Mouse (Mus musculus) megakaryocyte-erythroid progenitor cell, adult 5-6 weeks (primary cell): Measurements from ENCODE around the gene Gramd2. TPM values are rescaled to one million over a fixed set of nuclear protein-coding genes. Genes with fewer than 3 reads are reported as not detected.
A peak's percentile ranks its signal among the peaks of the same experiment; 100 is the strongest.

ENCODE experiments used
- ATAC-seq: replicated peaks from 2 replicates; pipeline ENCODE4 v1.8.0; 2016; ENCODE audit warnings: mild to moderate bottlenecking, inconsistent platforms; ENCODE audit not compliant: severe bottlenecking, poor library complexity, low FRiP score, low TSS enrichment
- total RNA-seq, 2 experiments: library from RNA; stranded (forward) in 1 of 2; stranded (reverse) in 1 of 2; fragments of 200-1000, 215-1000 nt in 1 of 2; fragments of >200 nt in 1 of 2; fragmentation: Nextera tagmentation in 1 of 2; gene quantifications; 2 replicates each; pipeline ENCODE4 v1.2.3; 2014 to 2017

Gene Gramd2
- total RNA-seq, 2 experiments from 2014 or later = not detected

GRCm38 (mm10) chr9:59666813-59667212, 13.1 kb upstream of the Gramd2 start:
- no peak for ATAC-seq

- peak; percentile 71 for ATAC-seq
Observed at GRCm38 (mm10) chr9:59667250-59667649, 12.7 kb upstream of the Gramd2 start.

GRCm38 (mm10) chr9:59667904-59668303, 12.0 kb upstream of the Gramd2 start:
- no peak for ATAC-seq

- ATAC-seq = no peak
Observed at GRCm38 (mm10) chr9:59668473-59668872, 11.5 kb upstream of the Gramd2 start.

GRCm38 (mm10) chr9:59669172-59669571, 10.8 kb upstream of the Gramd2 start:
- no peak for ATAC-seq

GRCm38 (mm10) chr9:59672195-59672894, 7.6 kb upstream of the Gramd2 start:
- peak; percentile 89 for ATAC-seq

- ATAC-seq = no peak
Observed at GRCm38 (mm10) chr9:59673427-59673826, 6.5 kb upstream of the Gramd2 start.

- ATAC-seq = no peak
Observed at GRCm38 (mm10) chr9:59675598-59675997, 4.3 kb upstream of the Gramd2 start.

GRCm38 (mm10) chr9:59678313-59678712, 1.6 kb upstream of the Gramd2 start:
- peak; percentile 69 for ATAC-seq

GRCm38 (mm10) chr9:59680534-59680875, 561 bp downstream of the Gramd2 start:
- ATAC-seq = no peak

- ATAC-seq = no peak
Observed at GRCm38 (mm10) chr9:59684020-59684419, 4.1 kb downstream of the Gramd2 start.

GRCm38 (mm10) chr9:59687416-59688046, 7.6 kb downstream of the Gramd2 start:
- 0 out of 2 replicates have a peak, but pooled peaks have one; percentile 50 for ATAC-seq

- ATAC-seq = peak; percentile 77
Observed at GRCm38 (mm10) chr9:59691635-59692094, 11.7 kb downstream of the Gramd2 start.

- ATAC-seq = peak; percentile 34; the same call in 1 of the 2 replicates
Observed at GRCm38 (mm10) chr9:59692145-59692544, 12.2 kb downstream of the Gramd2 start.

GRCm38 (mm10) chr9:59694571-59695450, 14.9 kb downstream of the Gramd2 start:
- no peak for ATAC-seq

- ATAC-seq = no peak
Observed at GRCm38 (mm10) chr9:59695451-59695813, 15.5 kb downstream of the Gramd2 start.

- no peak for ATAC-seq
Observed at GRCm38 (mm10) chr9:59696381-59696780, 16.4 kb downstream of the Gramd2 start.

GRCm38 (mm10) chr9:59701094-59701493, 21.1 kb downstream of the Gramd2 start:
- ATAC-seq = no peak

GRCm38 (mm10) chr9:59703099-59703498, 23.2 kb downstream of the Gramd2 start:
- no peak for ATAC-seq
